Mouse (Mus musculus) colon, adult 2 months (tissue): ENCODE data around the gene Olfr74. TPM values are rescaled to one million over a fixed set of nuclear protein-coding genes. Genes with fewer than 3 reads are reported as not detected.

ENCODE experiments used
- polyA plus RNA-seq: library from polyadenylated mRNA; depleted of rRNA; stranded (reverse); fragments of >200 nt; gene quantifications from 2 replicates; pipeline ENCODE4 v1.2.3, GENCODE M21; 2012; rRNA removed

Gene Olfr74
- not detected in 2 replicates for polyA plus RNA-seq

DNA sequence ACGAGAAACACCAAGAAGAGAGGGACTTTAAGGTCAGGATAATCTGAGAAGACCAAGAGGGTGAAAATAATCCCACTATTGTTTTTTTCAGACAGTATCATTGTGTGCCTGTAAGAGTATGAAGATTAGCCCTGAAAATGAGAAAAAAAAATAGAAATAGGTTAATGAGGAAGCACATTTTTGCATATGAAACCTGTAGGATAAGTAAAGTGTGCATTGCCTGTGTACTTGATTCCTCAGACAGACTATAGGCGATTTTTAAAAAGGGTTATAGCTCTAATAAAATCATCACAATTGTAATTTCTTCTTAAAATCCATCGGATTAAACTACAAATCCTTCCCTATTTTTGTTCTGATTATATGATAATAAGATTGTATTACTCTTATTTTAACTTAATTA is at the start of gene Olfr74:
Olfr74 (minus strand) TSS at position 101 of the 400 bp plus-strand sequence.

DNA sequence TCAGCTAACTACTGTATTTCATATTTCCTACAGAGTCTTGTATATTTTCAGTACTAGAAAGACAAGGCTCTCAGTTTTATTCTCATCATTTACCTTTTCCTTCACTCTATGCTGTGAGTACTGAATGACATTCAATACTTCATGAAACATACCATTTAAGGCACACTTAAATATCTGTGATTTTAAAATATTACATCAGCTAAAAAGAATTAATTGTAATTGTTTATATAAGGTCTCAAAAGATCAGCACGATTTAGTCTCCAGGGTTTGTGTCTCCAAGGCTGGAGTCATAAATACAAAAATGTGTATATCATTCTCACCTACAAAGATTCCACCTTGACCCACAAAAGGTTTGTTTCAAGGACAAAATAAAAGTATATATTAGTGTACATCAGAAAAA is 48.0 kb upstream of the Olfr74 start, which contains the start of gene Olfr1161:
Olfr1161 (plus strand) TSS at position 301 of the 400 bp plus-strand sequence.

GRCm38 (mm10) chr2:88007515-88008318 is 33.3 kb upstream of the Olfr74 start, which contains the start of gene Olfr1160:
Gene Olfr1160 (minus strand): TSS chr2:88008268.

DNA sequence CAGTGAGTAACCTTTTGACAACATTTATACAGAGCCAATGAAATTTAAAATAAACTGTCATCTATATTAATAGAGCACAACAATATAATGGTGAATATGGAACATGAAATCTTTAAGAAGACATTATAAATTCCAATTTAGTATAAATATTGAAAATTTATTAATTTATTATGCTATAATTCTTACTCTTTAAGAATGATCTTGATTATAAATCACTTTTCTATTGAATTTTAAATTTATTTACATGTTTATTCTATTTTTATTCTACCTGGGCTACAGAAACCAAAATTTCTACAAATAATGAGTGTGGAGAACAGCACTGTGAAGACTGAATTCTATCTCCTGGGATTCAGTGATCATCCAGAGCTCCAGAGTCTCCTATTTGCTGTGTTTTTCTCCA is 15.3 kb upstream of the Olfr74 start, which contains the start of gene Olfr1158:
Olfr1158 (plus strand) TSS at position 301 of the 400 bp plus-strand sequence.

DNA sequence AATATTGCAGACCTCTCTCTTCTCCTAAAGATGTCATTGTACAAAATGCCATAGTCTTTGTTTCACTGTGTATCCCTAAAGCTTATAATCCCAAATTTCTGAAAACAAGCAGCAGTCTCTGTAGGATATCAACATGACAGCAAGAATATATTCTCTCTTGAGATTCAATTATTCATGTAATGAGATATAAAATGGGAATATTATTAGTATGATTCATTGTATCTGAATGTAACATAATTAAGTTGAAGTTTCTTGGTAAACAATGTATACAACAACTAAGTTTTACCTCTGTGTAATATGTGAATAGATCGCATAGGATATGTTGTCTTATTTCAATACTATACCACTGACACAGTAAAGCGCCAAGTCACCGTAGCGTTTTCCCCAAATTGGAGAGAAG is 6.3 kb downstream of the Olfr74 start, which contains the start of gene Olfr1157:
Olfr1157 (minus strand) TSS at position 101 of the 400 bp plus-strand sequence.

GRCm38 (mm10) chr2:87953000-87953399 is 21.5 kb downstream of the Olfr74 start, which contains the start of gene Olfr1156:
Gene Olfr1156 (minus strand): TSS chr2:87953100.

DNA sequence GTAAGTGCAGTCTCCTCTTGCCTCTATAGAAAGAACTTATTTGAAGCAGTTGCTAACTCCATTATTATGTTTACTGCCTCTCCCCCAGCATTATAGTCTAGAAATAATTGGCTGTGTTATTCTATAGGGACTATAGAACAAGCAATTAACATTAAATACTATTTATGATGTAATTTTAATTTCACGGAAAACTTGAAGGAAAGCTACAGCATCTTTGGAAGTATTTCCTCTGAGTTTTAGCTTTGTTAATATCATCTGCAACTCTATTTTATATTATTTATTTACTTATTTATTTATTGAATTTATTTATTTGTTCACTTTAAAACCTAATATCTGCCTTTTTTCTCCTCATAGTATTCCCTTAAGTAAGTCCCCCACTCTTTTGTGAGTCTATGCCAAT is 29.4 kb downstream of the Olfr74 start, which contains the start of gene Olfr1155:
Olfr1155 (minus strand) TSS at position 101 of the 400 bp plus-strand sequence.

Other genes starting within 250 kb of the Olfr74 start
- not detected in 2 replicates for gene Olfr1138, start 234.7 kb downstream of the Olfr74 start, polyA plus RNA-seq
- not detected in 2 replicates for gene Olfr1140, start 230.9 kb downstream of the Olfr74 start, polyA plus RNA-seq
- not detected in 2 replicates for gene Olfr1141, start 220.7 kb downstream of the Olfr74 start, polyA plus RNA-seq
- not detected in 2 replicates for gene Olfr152, start 195.2 kb downstream of the Olfr74 start, polyA plus RNA-seq
- gene Olfr1143, start 174.1 kb downstream of the Olfr74 start, polyA plus RNA-seq: not detected in 2 replicates
- not detected in 2 replicates for gene Olfr1145, start 164.8 kb downstream of the Olfr74 start, polyA plus RNA-seq
- gene Olfr1148, start 144.1 kb downstream of the Olfr74 start, polyA plus RNA-seq: not detected in 2 replicates
- not detected in 2 replicates for gene Olfr1150-ps1, start 130.7 kb downstream of the Olfr74 start, polyA plus RNA-seq
- not detected in 2 replicates for gene Olfr1151, start 118.8 kb downstream of the Olfr74 start, polyA plus RNA-seq
- not detected in 2 replicates for gene Olfr1152, start 108.2 kb downstream of the Olfr74 start, polyA plus RNA-seq
- not detected in 2 replicates for gene Olfr1153, start 79.7 kb downstream of the Olfr74 start, polyA plus RNA-seq
- not detected in 2 replicates for gene Olfr1154, start 69.5 kb downstream of the Olfr74 start, polyA plus RNA-seq
- gene Olfr1155, start 29.5 kb downstream of the Olfr74 start, polyA plus RNA-seq: not detected in 2 replicates
- not detected in 2 replicates for gene Olfr1156, start 21.6 kb downstream of the Olfr74 start, polyA plus RNA-seq
- gene Olfr1157, start 6.4 kb downstream of the Olfr74 start, polyA plus RNA-seq: not detected in 2 replicates
- gene Olfr1158, start 15.4 kb upstream of the Olfr74 start, polyA plus RNA-seq: not detected in 2 replicates
- not detected in 2 replicates for gene Olfr1160, start 33.6 kb upstream of the Olfr74 start, polyA plus RNA-seq
- gene Olfr1161, start 48.1 kb upstream of the Olfr74 start, polyA plus RNA-seq: not detected in 2 replicates
- not detected in 2 replicates for gene Olfr73, start 63.0 kb upstream of the Olfr74 start, polyA plus RNA-seq
- not detected in 2 replicates for gene Olfr1162, start 76.5 kb upstream of the Olfr74 start, polyA plus RNA-seq
- not detected in 2 replicates for gene Olfr1163, start 97.2 kb upstream of the Olfr74 start, polyA plus RNA-seq
- not detected in 2 replicates for gene Olfr1164, start 119.3 kb upstream of the Olfr74 start, polyA plus RNA-seq
- gene Olfr1166, start 153.6 kb upstream of the Olfr74 start, polyA plus RNA-seq: not detected in 2 replicates
- not detected in 2 replicates for gene Olfr1167, start 180.5 kb upstream of the Olfr74 start, polyA plus RNA-seq
- not detected in 2 replicates for gene Olfr1168, start 207.2 kb upstream of the Olfr74 start, polyA plus RNA-seq